Mouse (Mus musculus) embryonic fibroblast, embryonic 13.5 days (primary cell): ENCODE measurements around the gene Odaph. TPM values are rescaled to one million over a fixed set of nuclear protein-coding genes. Genes with fewer than 3 reads are reported as not detected.
A peak's percentile ranks its signal among the peaks of the same experiment; 100 is the strongest.

Experiments
- H3K27ac ChIP-seq: 2 replicates; pipeline ENCODE4 v1.5.1; 2012; ENCODE audit warnings: low read length, control low read depth, inconsistent platforms; ENCODE audit not compliant: insufficient read depth
- H3K4me1 ChIP-seq: 2 replicates; pipeline ENCODE4 v1.6.1; 2011; ENCODE audit warnings: low read length; ENCODE audit not compliant: control insufficient read depth, insufficient read depth
- H3K4me3 ChIP-seq: 2 replicates; pipeline ENCODE4 v1.5.1; 2011; ENCODE audit warnings: mild to moderate bottlenecking, control low read depth, low read length; ENCODE audit not compliant: insufficient read depth
- CTCF ChIP-seq: IDR thresholded peaks from 2 replicates; pipeline ENCODE4 v1.5.1; 2011; ENCODE audit warnings: mild to moderate bottlenecking, control low read depth, low read length, moderate library complexity, borderline replicate concordance; ENCODE audit not compliant: insufficient read depth
- POLR2A ChIP-seq: IDR thresholded peaks from 2 replicates; pipeline ENCODE4 v1.6.1; 2011; ENCODE audit warnings: low read depth, mild to moderate bottlenecking, control low read depth, low read length, moderate library complexity
- polyA plus RNA-seq: library from polyadenylated mRNA; stranded (reverse); fragments of >200 nt; gene quantifications from 2 replicates; pipeline ENCODE4 v1.2.4, GENCODE M21; 2011; ENCODE audit warnings: low read depth; ENCODE audit not compliant: missing spikeins, insufficient read length

Odaph gene
- polyA plus RNA-seq, 1 experiment = 0.93 TPM

DNA sequence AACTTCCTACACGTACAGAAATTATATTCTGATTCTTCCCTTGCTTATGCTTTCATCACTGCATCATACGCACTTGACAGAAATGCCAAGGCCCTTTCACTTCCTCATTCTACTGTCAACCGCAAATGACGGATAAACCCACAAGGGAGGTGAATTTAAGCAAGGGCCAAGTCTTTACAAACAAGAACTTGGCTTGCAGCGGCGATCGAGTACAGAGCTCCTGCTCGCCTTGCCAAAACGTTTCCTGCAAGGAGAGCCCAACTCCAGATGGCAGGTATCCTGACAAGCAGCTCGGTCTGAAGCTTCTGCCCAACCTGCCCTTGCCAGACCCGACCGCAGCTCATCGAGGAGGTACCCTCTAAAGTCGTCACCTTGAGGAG lies 25.0 kb upstream of the Odaph start:
- Histone ChIP-seq H3K4me3 (peak overlapping the region; percentile 92), H3K4me1 (no peaks in the 10 kb centered on the region; the same call in none of the 2 replicates), H3K27ac (peak overlapping the region; percentile 98)
- TF ChIP-seq CTCF (no peak), POLR2A (no peak)

DNA sequence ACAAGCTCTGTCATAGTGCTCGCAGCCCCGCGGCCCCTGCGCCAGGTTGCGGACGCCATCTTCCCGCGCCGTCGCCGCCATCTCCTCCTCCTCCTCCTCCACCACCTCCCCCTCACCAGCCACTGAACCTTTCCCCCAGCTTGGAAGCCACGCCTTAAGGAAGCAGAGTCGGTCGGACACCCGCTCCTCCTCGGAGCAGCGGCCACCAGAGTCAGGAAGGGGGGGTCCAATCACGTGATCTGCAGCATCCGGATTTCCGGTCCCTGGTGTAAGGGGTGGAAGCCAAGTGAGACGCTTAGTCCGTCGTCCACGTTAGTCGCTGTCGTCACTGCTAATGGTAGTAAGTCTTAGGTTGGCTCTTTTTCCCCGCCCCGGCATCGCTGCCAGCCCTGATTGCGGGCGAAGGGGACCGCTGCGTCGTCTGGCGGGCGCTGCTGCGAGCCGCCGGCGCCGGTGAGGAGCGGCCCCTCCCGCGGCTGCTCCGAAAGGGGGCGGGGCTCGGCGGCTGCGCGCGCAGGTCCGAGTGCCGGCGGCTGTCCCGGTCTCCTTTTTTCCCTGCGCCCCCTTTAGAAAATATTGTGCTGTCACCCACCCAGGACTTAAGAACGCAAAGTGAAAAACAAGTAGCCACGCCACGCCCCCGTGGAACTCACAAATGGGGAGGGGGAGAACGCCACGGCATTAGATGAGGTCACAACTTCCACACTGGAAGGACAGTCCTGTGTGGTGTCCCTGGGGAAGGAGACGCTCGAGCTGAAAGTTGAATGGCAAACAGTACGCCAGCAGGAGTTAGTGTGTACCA lies 24.4 kb upstream of the Odaph start, which contains the start of gene Rchy1:
Gene Rchy1, minus strand, starts transcription at position 430 of the 802 bp plus-strand sequence.
- TF ChIP-seq POLR2A = peak; percentile 78
- TF ChIP-seq CTCF = no peak

DNA sequence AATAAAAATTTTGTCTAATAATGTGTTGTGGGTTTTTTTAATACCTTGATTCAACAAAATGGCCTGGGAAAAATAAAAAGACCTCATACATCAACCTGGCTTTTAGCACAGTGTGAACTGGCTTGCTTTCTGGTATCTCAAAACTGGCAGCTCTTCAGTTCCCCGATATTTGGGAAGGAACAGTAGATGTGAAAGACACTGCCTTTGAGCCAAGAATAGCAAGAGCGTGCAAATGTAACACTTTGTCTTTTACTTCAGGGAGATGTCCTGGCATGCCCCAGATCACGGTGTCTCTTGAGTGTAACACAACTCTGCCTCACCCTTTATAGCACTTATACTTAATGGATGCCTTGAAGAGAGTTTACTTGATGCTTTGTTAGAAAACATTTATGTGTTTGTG lies 15.2 kb upstream of the Odaph start:
- Histone ChIP-seq H3K27ac (no peak overlapping the region), H3K4me3 (no peak overlapping the region), H3K4me1 (no peaks in the 10 kb centered on the region)
- TF ChIP-seq CTCF = no peak
- TF ChIP-seq POLR2A = no peak

More for the DNA sequence above, 24.4 kb upstream of the Odaph start, which contains the start of gene Rchy1:
- H3K4me1 ChIP-seq = no peaks in the 10 kb centered on the region; the same call in none of the 2 replicates
- peak within 1 kb of the TSS; percentile 92 for H3K4me3 ChIP-seq
- peak within 1 kb of the TSS; percentile 98 for H3K27ac ChIP-seq

DNA sequence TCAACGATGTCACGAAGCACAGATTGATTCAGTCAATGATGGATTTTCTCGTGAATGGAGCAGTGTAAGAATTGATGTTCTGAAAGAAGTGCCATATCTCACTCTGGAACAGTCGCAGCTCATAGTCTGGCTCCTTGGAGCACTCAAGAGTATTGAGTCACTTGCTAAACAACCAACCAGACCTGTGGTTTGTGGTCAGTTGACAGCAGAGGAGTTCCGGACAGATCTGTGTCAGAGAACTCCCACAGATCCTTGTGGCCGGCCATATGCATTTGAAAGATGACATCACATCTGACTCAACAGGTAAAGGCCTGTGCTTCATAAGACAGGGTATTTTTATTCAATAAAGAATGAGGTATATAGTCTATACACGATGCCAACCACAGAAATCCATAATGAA lies 13.3 kb upstream of the Odaph start:
- H3K27ac ChIP-seq = no peak overlapping the region
- TF ChIP-seq CTCF (no peak), POLR2A (no peak)
- H3K4me3 ChIP-seq = no peak overlapping the region
- H3K4me1 ChIP-seq = no peaks in the 10 kb centered on the region

DNA sequence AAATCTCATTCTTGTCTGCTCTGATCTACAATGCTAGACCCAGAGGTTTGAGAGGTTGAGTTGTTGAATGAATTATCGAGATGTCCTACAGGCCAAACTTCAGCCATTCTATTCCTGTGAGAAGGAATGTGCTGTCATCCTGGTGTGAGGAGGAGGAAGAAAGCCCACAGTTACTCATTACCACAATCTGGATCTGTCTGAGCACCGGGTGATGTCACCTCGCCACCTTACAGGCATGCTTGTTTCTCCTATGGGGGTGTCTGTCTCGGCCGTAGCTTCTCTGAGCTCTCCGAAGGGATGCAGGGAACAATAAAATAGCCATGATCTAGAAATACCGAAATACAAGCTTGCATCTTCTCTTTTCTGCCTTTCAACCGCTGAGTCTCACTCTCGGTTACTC lies 11.5 kb upstream of the Odaph start:
- no peak overlapping the region for H3K4me3 ChIP-seq
- no peak overlapping the region for H3K27ac ChIP-seq
- H3K4me1 ChIP-seq = no peaks in the 10 kb centered on the region
- TF ChIP-seq POLR2A (no peak), CTCF (no peak)

DNA sequence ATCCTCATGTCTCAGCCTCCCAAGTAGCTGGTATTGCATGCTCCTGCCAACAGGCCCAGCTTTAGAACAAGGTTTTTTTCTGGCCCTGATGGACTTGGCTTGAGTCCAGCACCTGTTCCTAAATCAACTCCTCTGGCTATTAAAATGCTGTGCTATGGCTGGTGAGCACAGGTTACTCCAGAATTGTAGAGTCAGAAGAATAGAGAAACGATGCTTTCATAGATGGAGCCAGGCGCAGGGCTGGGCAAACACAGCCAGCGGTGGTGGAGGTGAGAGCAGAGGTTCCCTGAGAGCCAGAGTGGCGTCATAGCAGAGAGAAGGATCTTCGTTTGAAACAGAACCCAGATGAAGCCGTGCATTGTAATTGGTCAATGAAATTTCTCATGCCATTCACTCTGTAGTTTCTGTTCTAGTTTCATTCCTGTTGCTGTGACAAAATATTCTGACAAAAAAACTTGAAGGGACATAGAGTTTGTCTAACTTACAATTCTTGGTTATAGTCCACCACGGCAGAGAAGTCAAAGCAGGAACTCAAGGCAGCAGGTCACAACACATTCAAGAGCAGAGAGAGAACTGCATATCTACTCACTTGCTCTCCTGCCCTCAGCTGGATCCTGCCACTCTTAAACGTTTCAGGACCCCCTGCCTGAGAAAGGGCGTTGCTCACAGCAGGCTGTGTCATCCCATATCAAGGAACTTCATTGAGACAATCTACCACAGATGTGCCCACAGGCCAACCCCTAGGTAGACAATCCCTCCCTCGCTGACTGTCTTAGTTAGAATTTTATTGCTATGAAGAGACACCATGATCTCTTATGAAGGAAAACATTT lies 10.5 kb upstream of the Odaph start:
- TF ChIP-seq POLR2A = no peak
- TF ChIP-seq CTCF = no peak
- Histone ChIP-seq H3K27ac (no peak overlapping the region), H3K4me1 (no peaks in the 10 kb centered on the region), H3K4me3 (no peak overlapping the region)

DNA sequence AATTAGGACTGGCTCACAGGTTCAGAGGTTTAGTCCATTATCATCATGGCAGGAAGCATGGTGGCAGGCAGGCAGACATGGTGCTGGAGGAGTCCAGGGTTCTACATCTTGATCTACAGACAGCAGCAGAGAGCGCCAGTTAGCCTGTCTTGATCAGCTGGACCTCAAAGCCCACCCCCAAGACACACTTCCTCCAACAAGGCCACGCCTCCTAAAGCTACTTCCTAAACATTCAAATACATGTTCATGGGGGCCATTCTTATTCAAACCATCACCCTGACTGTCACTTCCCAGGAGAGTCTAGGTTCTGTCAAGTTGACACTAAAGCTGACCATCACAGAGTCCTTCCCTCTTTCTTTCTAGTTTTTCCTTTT lies 9.9 kb upstream of the Odaph start:
- Histone ChIP-seq H3K4me1 (no peaks in the 10 kb centered on the region), H3K27ac (no peak overlapping the region), H3K4me3 (no peak overlapping the region)
- TF ChIP-seq POLR2A (no peak), CTCF (no peak)

DNA sequence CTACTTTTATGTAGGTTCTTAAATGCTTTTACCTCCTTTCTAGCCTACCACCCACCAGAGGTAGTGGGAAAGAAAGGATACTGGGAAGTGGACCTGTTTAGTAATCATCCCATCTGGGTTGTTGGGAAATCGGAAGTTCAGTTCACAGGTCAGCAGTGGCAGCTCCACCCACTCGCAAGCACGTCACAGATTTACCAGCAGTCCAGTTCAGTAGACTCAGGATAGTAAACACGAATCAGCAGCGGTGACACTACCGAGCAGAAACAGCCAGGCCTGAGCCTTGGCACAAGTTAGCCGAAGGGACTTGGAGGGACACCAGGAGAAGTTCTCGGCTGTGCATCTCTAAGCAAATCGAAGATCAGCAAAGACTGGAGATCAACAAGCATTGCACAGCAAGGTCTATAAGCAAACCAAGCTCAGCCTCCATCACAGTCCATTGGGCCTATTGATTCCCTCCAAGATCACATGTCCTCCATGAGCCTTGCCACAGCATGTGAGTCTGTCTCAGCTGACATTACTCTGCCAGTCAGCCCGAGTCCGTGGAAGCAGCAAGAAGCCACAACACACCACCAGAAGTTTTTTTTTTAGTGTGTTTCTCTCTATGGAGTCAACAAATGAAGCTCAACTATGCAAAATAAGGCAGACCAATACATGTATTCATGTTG lies 6.0 kb upstream of the Odaph start:
- no peak for TF ChIP-seq POLR2A
- TF ChIP-seq CTCF = no peak
- Histone ChIP-seq H3K27ac (no peak overlapping the region), H3K4me1 (no peaks in the 10 kb centered on the region), H3K4me3 (no peak overlapping the region)

DNA sequence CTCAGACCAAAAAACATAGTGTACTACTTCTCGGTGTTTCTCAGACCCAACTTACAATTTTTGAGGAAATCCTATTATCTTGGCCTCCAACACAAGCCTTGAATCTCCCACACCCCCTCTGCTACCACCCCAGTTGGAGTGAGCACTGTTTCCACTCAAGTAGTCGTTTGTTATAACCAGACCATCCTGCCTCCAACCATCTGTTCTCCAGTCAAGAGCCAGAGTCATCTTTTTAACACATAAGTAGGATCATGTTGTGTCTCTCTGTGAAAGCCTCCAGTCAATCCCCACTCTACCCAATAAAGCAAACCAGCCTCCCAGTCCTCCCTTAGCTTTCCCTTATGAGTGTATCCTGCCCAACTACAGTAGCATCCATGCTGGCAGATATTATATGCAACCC lies 3.8 kb upstream of the Odaph start:
- TF ChIP-seq CTCF (no peak), POLR2A (no peak)
- no peak overlapping the region for H3K4me3 ChIP-seq
- H3K27ac ChIP-seq = no peak overlapping the region
- H3K4me1 ChIP-seq = peaks cover 4% of the 10 kb centered on the region; the same call in 1 of the 2 replicates
